Mouse (Mus musculus) stomach, postnatal 0 days (tissue): Measurements from ENCODE around the gene 2310011J03Rik.

Experiments
- CTCF ChIP-seq: IDR thresholded peaks from 2 replicates; pipeline ENCODE4 v1.5.1; 2016; ENCODE audit warnings: antibody characterized with exemption, low read depth, mild to moderate bottlenecking, moderate library complexity
- EP300 ChIP-seq: optimal IDR thresholded peaks from 2 replicates; pipeline ENCODE3; 2016; ENCODE audit warnings: antibody characterized with exemption

DNA sequence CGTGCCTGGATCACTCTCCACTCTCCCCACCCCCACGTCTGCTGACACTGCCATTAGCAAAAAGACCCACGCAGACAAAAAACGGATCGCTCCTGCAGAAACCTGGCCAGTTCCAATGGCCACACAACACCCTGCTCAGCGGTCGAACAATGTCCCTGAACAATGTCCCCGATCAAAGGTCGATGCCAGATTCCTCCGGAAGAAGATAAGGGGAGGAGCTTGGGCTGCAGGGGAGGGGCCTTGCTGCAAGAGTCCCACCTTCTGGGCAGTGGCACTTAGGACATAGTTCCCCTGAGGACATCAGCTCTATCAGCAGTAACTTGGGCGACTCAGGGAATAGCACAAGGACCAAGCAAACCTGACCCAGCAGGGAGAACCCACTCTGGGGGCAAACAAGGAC is 31.6 kb upstream of the 2310011J03Rik start:
- TF ChIP-seq CTCF (no peak), EP300 (no peak)
